Mouse (Mus musculus) mesoderm, embryonic 11.5 days (tissue): ENCODE data around the gene Nin.

Experiments
- DNase-seq: peaks from one replicate; pipeline ENCODE4 v3.0.0-alpha.2; 2012; ENCODE audit warnings: low read depth, low spot score

Nin gene

GRCm38 (mm10) chr12:70018153-70018552, 95.4 kb downstream of the Nin start:
- DNase-seq: no peak

- no peak for DNase-seq
These were observed 97.6 kb downstream of the Nin start for GRCm38 (mm10) chr12:70015936-70016335.

GRCm38 (mm10) chr12:70011681-70012080, 101.8 kb downstream of the Nin start:
- no peak for DNase-seq

- DNase-seq: no peak
These were observed 103.2 kb downstream of the Nin start for GRCm38 (mm10) chr12:70010356-70010755.

GRCm38 (mm10) chr12:70005103-70005502, 108.4 kb downstream of the Nin start:
- DNase-seq: no peak

- DNase-seq: no peak
These were observed 115.1 kb downstream of the Nin start for GRCm38 (mm10) chr12:69998186-69998983.

GRCm38 (mm10) chr12:69995382-69995781, 118.1 kb downstream of the Nin start:
- DNase-seq: no peak

- DNase-seq: peak; percentile 87
These were observed 126.6 kb downstream of the Nin start, which contains the start of gene Sav1 for GRCm38 (mm10) chr12:69986786-69987497. TSS of gene Sav1 (minus strand) at chr12:69987002.

GRCm38 (mm10) chr12:69986241-69986762, 127.2 kb downstream of the Nin start:
- peak; percentile 57 for DNase-seq

- no peak for DNase-seq
These were observed 128.0 kb downstream of the Nin start for GRCm38 (mm10) chr12:69985546-69985945.

- DNase-seq: no peak
These were observed 130.6 kb downstream of the Nin start for GRCm38 (mm10) chr12:69982874-69983273.

GRCm38 (mm10) chr12:69977376-69977998, 136.0 kb downstream of the Nin start:
- DNase-seq: no peak

GRCm38 (mm10) chr12:69976688-69977087, 136.8 kb downstream of the Nin start:
- no peak for DNase-seq

GRCm38 (mm10) chr12:69973666-69974065, 139.9 kb downstream of the Nin start:
- no peak for DNase-seq

GRCm38 (mm10) chr12:69968154-69968553, 145.4 kb downstream of the Nin start:
- no peak for DNase-seq

GRCm38 (mm10) chr12:69967112-69967511, 146.4 kb downstream of the Nin start:
- no peak for DNase-seq

- DNase-seq: no peak
These were observed 147.4 kb downstream of the Nin start for GRCm38 (mm10) chr12:69966071-69966470.

GRCm38 (mm10) chr12:69965644-69966043, 147.9 kb downstream of the Nin start:
- no peak for DNase-seq

GRCm38 (mm10) chr12:69963141-69963540, 150.4 kb downstream of the Nin start:
- no peak for DNase-seq

- DNase-seq: peak; percentile 49
These were observed 151.0 kb downstream of the Nin start for GRCm38 (mm10) chr12:69962468-69962867.
